Mouse (Mus musculus) ES-E14 (cell line): ENCODE data around the gene S100a7a. TPM values are rescaled to one million over a fixed set of nuclear protein-coding genes. Genes with fewer than 3 reads are reported as not detected.

ENCODE experiments used
- DNase-seq: peaks from one replicate; pipeline ENCODE4 v3.0.0-alpha.2; 2013; ENCODE audit warnings: low read depth, low spot score
- H3K27ac ChIP-seq: 2 replicates; pipeline ENCODE4 v1.5.1; 2012; ENCODE audit warnings: low read depth, mild to moderate bottlenecking, low read length, moderate library complexity, mixed read lengths; ENCODE audit not compliant: poor library complexity, insufficient read depth, severe bottlenecking
- H3K36me3 ChIP-seq: 2 replicates; pipeline ENCODE4 v1.6.1; 2012; ENCODE audit warnings: mild to moderate bottlenecking, low read length, moderate library complexity, mixed read lengths; ENCODE audit not compliant: control insufficient read depth, poor library complexity, insufficient read depth, severe bottlenecking
- H3K4me1 ChIP-seq, 2 experiments: fragments of 150-350 bp in 1 of 2; sonication (generic) in 1 of 2; 2 replicates each; pipeline ENCODE4 v1.6.1; 2012; ENCODE audit warnings: low read length in 2 of 2, mild to moderate bottlenecking in 1 of 2, mixed read lengths in 1 of 2; ENCODE audit not compliant: control insufficient read depth in 2 of 2, insufficient read depth in 2 of 2, poor library complexity in 1 of 2
- H3K4me3 ChIP-seq, 2 experiments: fragments of 150-350 bp in 1 of 2; sonication (generic) in 1 of 2; 2 replicates each; pipeline ENCODE4 v1.5.1; 2012; ENCODE audit warnings: low read length in 2 of 2, low read depth in 1 of 2, mild to moderate bottlenecking in 1 of 2, mixed read lengths in 1 of 2; ENCODE audit not compliant: insufficient read depth in 1 of 2, poor library complexity in 1 of 2, severe bottlenecking in 1 of 2
- H3K9ac ChIP-seq: 2 replicates; pipeline ENCODE4 v1.6.1; 2012; ENCODE audit warnings: low read depth, mild to moderate bottlenecking, low read length, mixed read lengths; ENCODE audit not compliant: poor library complexity, insufficient read depth, severe bottlenecking
- H3K9me3 ChIP-seq: fragments of 150-350 bp; sonication (generic); 2 replicates; pipeline ENCODE4 v1.6.1; 2012; ENCODE audit warnings: low read depth, mild to moderate bottlenecking, low read length; ENCODE audit not compliant: control insufficient read depth, insufficient read depth
- CHD2 ChIP-seq: IDR thresholded peaks from 2 replicates; pipeline ENCODE4 v1.6.1; 2014; ENCODE audit warnings: mild to moderate bottlenecking, low read depth, low read length, inconsistent platforms
- HCFC1 ChIP-seq: IDR thresholded peaks from 2 replicates; pipeline ENCODE4 v1.6.1; 2012; ENCODE audit warnings: low read length, inconsistent platforms, borderline replicate concordance; ENCODE audit not compliant: insufficient read depth
- MAFK ChIP-seq: IDR thresholded peaks from 2 replicates; pipeline ENCODE4 v1.6.1; 2014; ENCODE audit warnings: mild to moderate bottlenecking, low read depth, low read length, inconsistent platforms; ENCODE audit not compliant: insufficient read depth
- ZC3H11A ChIP-seq: IDR thresholded peaks from 2 replicates; pipeline ENCODE4 v1.6.1; 2012; ENCODE audit warnings: low read depth, mild to moderate bottlenecking, inconsistent platforms, low read length, borderline replicate concordance
- ZNF384 ChIP-seq: IDR thresholded peaks from 2 replicates; pipeline ENCODE4 v1.6.1; 2012; ENCODE audit warnings: low read depth, low read length, inconsistent platforms
- in situ Hi-C, 2 experiments: fragments of 600-800 bp; cut with MboI; formaldehyde crosslinking; loops; one replicate each; pipeline ENCODE4 v1.15.1; 2025; ENCODE audit warnings: low sequenced_read_pairs in 2 of 2, inconsistent platforms in 1 of 2; ENCODE audit not compliant: unreplicated experiment in 2 of 2
- total RNA-seq: library from RNA; depleted of rRNA; stranded (reverse); fragments of 300-350 nt; gene quantifications from 2 replicates; pipeline ENCODE4 v1.2.3, GENCODE M21; 2012

Gene S100a7a
- total RNA-seq, 1 experiment, result 1.1 TPM

DNA sequence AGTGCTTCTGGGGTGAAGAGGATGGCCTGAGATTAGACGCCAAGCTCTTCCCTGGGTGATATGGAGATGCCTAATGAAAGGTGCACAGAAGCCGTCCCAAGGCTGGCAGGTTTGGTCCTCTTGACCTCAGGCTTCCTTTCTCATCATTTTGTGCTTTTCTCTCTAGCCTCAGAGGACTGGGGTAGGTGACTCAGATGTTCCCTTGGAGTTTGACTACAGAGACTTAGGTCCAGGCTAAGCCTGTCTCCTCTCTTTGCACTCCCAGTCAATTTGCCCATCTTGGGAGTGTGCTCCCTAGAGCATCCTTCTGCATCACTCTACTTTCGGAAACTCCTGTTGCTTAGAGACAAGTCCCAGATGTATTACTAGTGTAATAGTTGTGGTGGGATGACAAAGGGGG, 46.5 kb upstream of the S100a7a start:
- DNase-seq, result no peak
- in situ Hi-C loops, result no loop called here
- no peaks in the 10 kb centered on the region for H3K9me3 ChIP-seq
- no peaks in the 10 kb centered on the region for H3K36me3 ChIP-seq
- TF ChIP-seq CHD2 (no peak), MAFK (no peak), HCFC1 (no peak), ZC3H11A (no peak), ZNF384 (no peak)
- peaks cover 0 to 5% of the 10 kb centered on the region in 2 experiments; a peak in 1 of 4 replicates for H3K4me1 ChIP-seq
- H3K4me3 ChIP-seq, result no peak overlapping the region
- H3K27ac ChIP-seq, result no peak overlapping the region
- no peak overlapping the region for H3K9ac ChIP-seq

DNA sequence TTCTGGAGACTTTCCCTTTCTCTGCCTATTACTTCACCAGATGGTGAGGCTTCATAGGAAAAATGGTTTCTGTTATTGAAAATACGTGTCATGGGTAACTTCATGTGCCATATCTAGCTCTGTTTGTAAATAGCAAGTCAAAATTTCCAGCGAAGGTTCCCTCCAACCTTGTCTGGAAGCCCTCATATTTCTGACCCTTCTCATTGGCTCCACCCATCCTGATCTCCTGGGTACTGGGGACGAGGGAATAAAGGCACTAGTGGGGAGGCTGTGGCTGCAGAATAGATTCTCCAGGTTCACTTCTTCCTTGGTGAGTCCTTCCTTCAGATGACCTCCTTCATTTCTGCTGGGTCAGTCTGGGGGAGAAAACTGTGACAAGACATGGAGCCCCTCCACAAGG, 45.6 kb upstream of the S100a7a start, which contains the start of gene S100a5:
TSS of gene S100a5 (plus strand) at position 301 of the 400 bp plus-strand sequence.
- no peak for DNase-seq
- Histone ChIP-seq H3K36me3 (no peaks in the 10 kb centered on the region), H3K9me3 (no peaks in the 10 kb centered on the region), H3K4me3 (no peak within 1 kb of the TSS), H3K27ac (no peak within 1 kb of the TSS), H3K4me1 (peaks cover 0 to 8% of the 10 kb centered on the region in 2 experiments; a peak in 1 of 4 replicates), H3K9ac (no peak within 1 kb of the TSS)
- in situ Hi-C loops, result no loop called here
- no peak for TF ChIP-seq HCFC1
- TF ChIP-seq CHD2, result no peak
- no peak for TF ChIP-seq ZNF384
- no peak for TF ChIP-seq MAFK
- TF ChIP-seq ZC3H11A, result no peak

- no peak for DNase-seq
- Histone ChIP-seq H3K9me3 (no peaks in the 10 kb centered on the region), H3K4me3 (no peak overlapping the region), H3K4me1 (peaks cover 0 to 10% of the 10 kb centered on the region in 2 experiments; a peak in 1 of 4 replicates), H3K27ac (no peak overlapping the region), H3K36me3 (no peaks in the 10 kb centered on the region), H3K9ac (no peak overlapping the region)
- TF ChIP-seq HCFC1, result no peak
- no peak for TF ChIP-seq ZNF384
- TF ChIP-seq MAFK, result no peak
- no peak for TF ChIP-seq ZC3H11A
- TF ChIP-seq CHD2, result no peak
- in situ Hi-C loops, result no loop called here
Observed at GRCm38 (mm10) chr3:90609102-90609501, 44.7 kb upstream of the S100a7a start.

GRCm38 (mm10) chr3:90611494-90611893, 42.3 kb upstream of the S100a7a start:
- H3K4me1 ChIP-seq, result peaks cover 0 to 15% of the 10 kb centered on the region in 2 experiments; a peak in 1 of 4 replicates
- no peaks in the 10 kb centered on the region for H3K36me3 ChIP-seq
- TF ChIP-seq ZC3H11A (no peak), HCFC1 (no peak), CHD2 (no peak), MAFK (no peak), ZNF384 (no peak)
- H3K9ac ChIP-seq, result no peak overlapping the region
- no peak for DNase-seq
- H3K4me3 ChIP-seq, result no peak overlapping the region
- H3K27ac ChIP-seq, result no peak overlapping the region
- in situ Hi-C loops, result no loop called here
- H3K9me3 ChIP-seq, result no peaks in the 10 kb centered on the region
